Mouse (Mus musculus) intestine, postnatal 0 days (tissue): ENCODE results near the gene Iqck. TPM values are rescaled to one million over a fixed set of nuclear protein-coding genes. Genes with fewer than 3 reads are reported as not detected.

Experiments
- ATAC-seq: fragments of 200-750 bp; cut with Nextera tagmentation; 2 replicates; pipeline ENCODE4 v1.8.0; 2017; ENCODE audit warnings: mild to moderate bottlenecking, moderate TSS enrichment, moderate library complexity
- H3K27ac ChIP-seq: fragments of 300-500 bp; sonication (generic); 2 replicates; pipeline ENCODE4 v1.5.1; 2014; ENCODE audit warnings: mild to moderate bottlenecking, low read depth, low read length, moderate library complexity
- H3K27me3 ChIP-seq: fragments of 300-500 bp; sonication (generic); replicated peaks from 2 replicates; pipeline ENCODE4 v1.6.1; 2014; ENCODE audit warnings: low read length, mixed read lengths; ENCODE audit not compliant: control insufficient read depth, insufficient read depth
- H3K36me3 ChIP-seq: fragments of 300-500 bp; sonication (generic); 2 replicates; pipeline ENCODE4 v1.6.1; 2014; ENCODE audit warnings: mild to moderate bottlenecking, moderate library complexity; ENCODE audit not compliant: control insufficient read depth, insufficient read depth
- H3K4me1 ChIP-seq: fragments of 300-500 bp; sonication (generic); replicated peaks from 2 replicates; pipeline ENCODE4 v1.6.1; 2014; ENCODE audit warnings: antibody characterized with exemption, low read length, mixed read lengths; ENCODE audit not compliant: control insufficient read depth, insufficient read depth
- H3K4me2 ChIP-seq: fragments of 300-500 bp; sonication (generic); replicated peaks from 2 replicates; pipeline ENCODE4 v1.6.1; 2014; ENCODE audit warnings: low read depth, mild to moderate bottlenecking, moderate library complexity
- H3K4me3 ChIP-seq: fragments of 300-500 bp; sonication (generic); 2 replicates; pipeline ENCODE4 v1.5.1; 2014; ENCODE audit warnings: low read depth, low read length
- H3K9ac ChIP-seq: fragments of 300-500 bp; sonication (generic); 2 replicates; pipeline ENCODE4 v1.6.1; 2014; ENCODE audit warnings: mild to moderate bottlenecking, low read depth, low read length
- H3K9me3 ChIP-seq: fragments of 300-500 bp; sonication (generic); 2 replicates; pipeline ENCODE4 v1.6.1; 2016; ENCODE audit warnings: mixed run types; ENCODE audit not compliant: control insufficient read depth
- CTCF ChIP-seq: sonication (generic); IDR thresholded peaks from 2 replicates; pipeline ENCODE4 v1.5.1; 2016; ENCODE audit warnings: low read depth, mild to moderate bottlenecking, control low read depth, antibody characterized with exemption, moderate library complexity
- WGBS: fragments of 180-500 bp; shearing (Covaris S2); extraction: QIAGEN DNeasy Blood & Tissue Kit; methylation state at CpG from one replicate; pipeline ENCODE4 v1.1.7; 2014; 5-methylcytosine and 5-hydroxymethylcytosine counted together
- polyA plus RNA-seq: library from polyadenylated mRNA; unstranded; fragments of >200 nt; fragmentation: Nextera tagmentation; extraction: Ambion mirVana; gene quantifications from 2 replicates; pipeline ENCODE4 v1.2.1, GENCODE M21; 2015

The Iqck gene
- polyA plus RNA-seq, 1 experiment from 2014 or later: 0.83 TPM

DNA sequence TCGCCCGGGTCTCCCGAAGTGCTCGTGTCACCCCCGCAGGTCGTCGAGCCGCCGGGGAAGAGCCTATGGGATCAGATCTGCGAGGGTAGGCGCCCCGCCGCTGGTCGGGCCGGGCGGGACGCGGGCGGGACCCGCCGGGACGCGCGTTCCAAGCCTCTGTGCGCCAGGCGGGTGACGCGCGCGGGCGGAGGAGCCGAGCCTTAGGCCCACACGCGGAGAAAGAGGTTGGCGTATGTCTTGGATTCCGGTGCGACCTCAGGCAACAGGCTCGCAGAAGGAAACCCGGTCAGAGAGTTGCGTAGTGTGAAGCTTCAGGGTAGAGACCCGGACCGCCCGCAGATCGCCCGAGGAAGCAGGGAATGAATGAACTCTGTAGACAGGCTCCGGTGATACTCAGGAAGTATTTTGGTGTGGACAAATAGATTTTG is 339 bp downstream of the Iqck start, which contains the start of gene Knop1:
TSS of gene Knop1 (minus strand) at position 378 of the 428 bp plus-strand sequence.
- Histone ChIP-seq H3K9ac (peak within 1 kb of the TSS; percentile 47), H3K36me3 (peaks cover 9% of the 10 kb centered on the region), H3K27ac (peak within 1 kb of the TSS; percentile 50; the same call in 1 of the 2 replicates), H3K4me3 (peak within 1 kb of the TSS; percentile 90), H3K9me3 (no peaks in the 10 kb centered on the region), H3K4me2 (peak within 1 kb of the TSS; percentile 92), H3K27me3 (no peaks in the 10 kb centered on the region), H3K4me1 (0 out of 2 replicates have a peak, but pooled peaks cover 2% of the 10 kb centered on the region)
- peak; percentile 73 for ATAC-seq
- no peak for TF ChIP-seq CTCF
- WGBS: under 1% methylated on average over 46 of the region's 46 CpGs

DNA sequence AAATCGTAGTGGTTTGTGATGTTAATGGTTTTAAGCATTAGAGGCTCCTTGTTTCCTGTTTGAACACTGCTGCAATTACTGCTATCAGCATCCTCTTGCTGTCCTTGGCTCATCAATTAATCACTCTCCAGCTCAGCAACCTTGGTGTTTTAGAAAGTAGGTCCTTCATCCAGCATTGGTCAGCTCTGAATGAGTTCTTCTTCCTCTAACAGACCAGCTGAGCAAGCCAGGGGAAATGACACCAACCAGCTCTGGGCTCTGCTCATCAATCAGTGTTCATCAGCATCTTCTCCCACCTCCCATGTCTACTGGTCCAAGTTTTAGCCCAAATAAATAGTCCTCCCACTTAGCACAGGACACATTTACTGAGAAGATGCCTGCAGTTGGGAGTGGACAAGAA is 3.1 kb downstream of the Iqck start:
- no peak for TF ChIP-seq CTCF
- Histone ChIP-seq H3K27me3 (no peaks in the 10 kb centered on the region), H3K4me1 (0 out of 2 replicates have a peak, but pooled peaks cover 2% of the 10 kb centered on the region), H3K4me2 (no peak overlapping the region), H3K27ac (no peak overlapping the region), H3K9ac (no peak overlapping the region), H3K4me3 (no peak overlapping the region), H3K36me3 (no peaks in the 10 kb centered on the region), H3K9me3 (no peaks in the 10 kb centered on the region)
- WGBS: 88% methylated on average over 1 of the region's 1 CpGs
- ATAC-seq: no peak

DNA sequence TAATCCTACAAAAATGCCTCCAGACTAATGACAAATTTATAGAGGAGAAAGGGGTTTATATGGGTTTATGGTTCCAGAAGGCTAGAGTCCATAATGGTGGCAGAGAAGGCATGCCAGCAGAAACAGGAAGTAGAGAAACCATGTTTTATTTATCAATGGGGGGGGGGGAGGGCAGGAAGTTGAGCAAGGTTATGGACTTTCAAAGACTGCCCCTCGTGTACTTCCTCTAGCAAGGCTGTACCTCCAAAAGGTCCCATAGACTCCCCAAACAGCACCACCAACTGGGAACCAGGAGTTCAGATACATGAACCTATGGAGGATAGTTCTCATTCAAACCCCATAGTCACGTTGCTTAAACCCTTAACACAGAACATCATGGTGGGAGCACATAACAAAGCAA is 9.8 kb downstream of the Iqck start:
- no peak for TF ChIP-seq CTCF
- Histone ChIP-seq H3K9me3 (no peaks in the 10 kb centered on the region), H3K9ac (no peak overlapping the region), H3K4me3 (no peak overlapping the region), H3K4me2 (no peak overlapping the region), H3K4me1 (no peaks in the 10 kb centered on the region), H3K27ac (no peak overlapping the region), H3K27me3 (no peaks in the 10 kb centered on the region), H3K36me3 (no peaks in the 10 kb centered on the region)
- ATAC-seq: no peak
- 63% methylated on average over 2 of the region's 2 CpGs for WGBS

DNA sequence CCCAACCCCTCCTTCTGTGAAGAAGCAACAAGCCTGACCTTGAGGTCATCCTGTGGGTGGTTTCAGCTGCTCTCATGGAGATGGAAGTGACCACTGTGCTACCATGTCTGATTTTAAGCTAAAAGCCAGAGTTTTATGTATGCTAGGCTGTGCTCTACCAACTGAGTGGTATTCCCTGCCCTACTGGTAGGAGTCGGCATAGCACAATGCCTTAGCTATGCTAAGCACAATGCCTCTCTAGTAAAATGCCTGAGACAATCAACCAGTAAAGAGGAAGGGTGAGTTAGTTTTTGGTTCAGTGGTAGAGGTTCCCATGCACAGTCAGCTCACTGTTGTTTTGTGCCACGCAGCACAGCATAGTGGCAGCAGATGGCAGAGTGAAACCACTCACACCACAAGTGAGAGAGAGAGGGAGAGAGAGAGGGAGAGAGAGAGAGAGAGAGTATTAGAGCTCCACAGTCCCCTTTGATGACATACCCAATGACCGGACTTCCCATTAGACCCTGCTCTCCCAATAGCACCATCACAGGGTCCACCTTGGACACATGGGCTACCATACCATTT is 24.0 kb downstream of the Iqck start:
- 85% methylated on average over 3 of the region's 3 CpGs for WGBS
- no peaks in the 10 kb centered on the region for H3K36me3 ChIP-seq
- H3K27ac ChIP-seq: no peak overlapping the region
- no peak for ATAC-seq
- H3K9me3 ChIP-seq: no peaks in the 10 kb centered on the region
- no peak; the same call in none of the 2 replicates for TF ChIP-seq CTCF
- no peak overlapping the region for H3K4me2 ChIP-seq
- H3K27me3 ChIP-seq: no peaks in the 10 kb centered on the region
- no peak overlapping the region for H3K4me3 ChIP-seq
- H3K4me1 ChIP-seq: no peaks in the 10 kb centered on the region
- no peak overlapping the region for H3K9ac ChIP-seq

DNA sequence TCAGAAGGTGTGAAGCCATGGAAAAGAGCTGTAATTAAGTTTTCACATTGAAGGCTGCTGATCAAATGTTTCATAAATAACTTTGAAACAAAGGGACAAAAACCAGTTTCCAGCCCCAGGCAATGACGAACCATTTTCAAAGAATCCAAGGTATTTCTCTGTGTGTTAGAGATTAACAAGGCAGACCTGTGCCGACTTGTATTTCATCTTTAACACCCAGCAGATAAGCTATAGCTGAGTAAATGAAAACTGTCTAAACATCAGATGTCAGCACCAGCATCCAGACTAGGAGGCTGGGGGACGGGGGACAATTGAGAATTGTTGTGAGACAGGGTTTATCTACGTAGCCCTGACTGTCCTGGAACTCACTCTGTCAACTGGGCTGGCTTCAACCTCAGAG is 28.4 kb downstream of the Iqck start:
- no peak overlapping the region for H3K9ac ChIP-seq
- TF ChIP-seq CTCF: no peak
- H3K27ac ChIP-seq: no peak overlapping the region
- no peaks in the 10 kb centered on the region for H3K36me3 ChIP-seq
- H3K27me3 ChIP-seq: no peaks in the 10 kb centered on the region
- 0 out of 2 replicates have a peak, but pooled peaks cover 2% of the 10 kb centered on the region for H3K4me1 ChIP-seq
- H3K4me3 ChIP-seq: no peak overlapping the region
- no peak for ATAC-seq
- 60% methylated on average over 4 of the region's 4 CpGs for WGBS
- H3K9me3 ChIP-seq: no peaks in the 10 kb centered on the region
- H3K4me2 ChIP-seq: no peak overlapping the region

DNA sequence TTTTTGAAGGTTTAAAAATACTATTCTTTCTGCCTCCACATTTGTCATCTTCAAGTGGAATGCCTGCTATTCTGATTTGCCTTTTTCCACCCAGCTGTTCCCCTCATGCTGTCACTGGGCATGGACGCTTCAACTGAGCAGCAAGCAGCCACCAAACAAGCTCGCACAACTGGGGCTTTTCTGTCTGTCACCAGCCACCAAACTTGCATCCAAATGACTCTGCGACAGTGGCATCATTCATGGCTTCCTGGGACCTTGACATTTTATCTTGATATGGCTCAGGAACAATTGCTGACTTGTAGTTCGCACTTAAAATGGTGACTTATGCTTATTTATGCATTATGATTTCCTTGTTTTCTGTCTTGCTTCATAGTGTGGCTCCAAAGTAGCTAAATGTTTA is 29.4 kb downstream of the Iqck start:
- H3K4me3 ChIP-seq: no peak overlapping the region
- H3K27ac ChIP-seq: no peak overlapping the region
- WGBS: 80% methylated on average over 4 of the region's 4 CpGs
- no peaks in the 10 kb centered on the region for H3K27me3 ChIP-seq
- no peak overlapping the region for H3K4me2 ChIP-seq
- no peak for TF ChIP-seq CTCF
- 0 out of 2 replicates have a peak, but pooled peaks cover 3% of the 10 kb centered on the region for H3K4me1 ChIP-seq
- no peaks in the 10 kb centered on the region for H3K9me3 ChIP-seq
- no peak overlapping the region for H3K9ac ChIP-seq
- no peak for ATAC-seq
- H3K36me3 ChIP-seq: no peaks in the 10 kb centered on the region
